Mouse (Mus musculus): ENCODE measurements around the gene Dact1. TPM values are rescaled to one million over a fixed set of nuclear protein-coding genes. Genes with fewer than 3 reads are reported as not detected.
A peak's percentile ranks its signal among the peaks of the same experiment; 100 is the strongest.

Dact1 gene
- 50.1 and 58.5 TPM in 2 replicates for polyA plus RNA-seq (2012; rRNA removed)

- DNase-seq (ENCODE audit: low read depth) = peak; percentile 88
- TF ChIP-seq CTCF (IDR thresholded peaks at IDR 0.05; ENCODE audit: borderline replicate concordance, extremely low read depth, insufficient read depth, insufficient read length) = no peak
- peak; percentile 80; the same call in 1 of the 2 replicates for TF ChIP-seq POLR2A (IDR thresholded peaks at IDR 0.05; ENCODE audit: borderline replicate concordance, extremely low read depth, insufficient read depth, insufficient read length, poor library complexity, severe bottlenecking)
These were observed at the start of gene Dact1 for GRCm38 (mm10) chr12:71309581-71310067. Gene Dact1, plus strand, starts transcription at chr12:71309884.

GRCm38 (mm10) chr12:71264211-71264610 is 45.5 kb upstream of the Dact1 start:
- TF ChIP-seq POLR2A (IDR thresholded peaks at IDR 0.05; ENCODE audit: borderline replicate concordance, extremely low read depth, insufficient read depth, insufficient read length, poor library complexity, severe bottlenecking) (no peak), CTCF (IDR thresholded peaks at IDR 0.05; ENCODE audit: borderline replicate concordance, extremely low read depth, insufficient read depth, insufficient read length) (no peak)
- DNase-seq (ENCODE audit: low read depth) = no peak

DNA sequence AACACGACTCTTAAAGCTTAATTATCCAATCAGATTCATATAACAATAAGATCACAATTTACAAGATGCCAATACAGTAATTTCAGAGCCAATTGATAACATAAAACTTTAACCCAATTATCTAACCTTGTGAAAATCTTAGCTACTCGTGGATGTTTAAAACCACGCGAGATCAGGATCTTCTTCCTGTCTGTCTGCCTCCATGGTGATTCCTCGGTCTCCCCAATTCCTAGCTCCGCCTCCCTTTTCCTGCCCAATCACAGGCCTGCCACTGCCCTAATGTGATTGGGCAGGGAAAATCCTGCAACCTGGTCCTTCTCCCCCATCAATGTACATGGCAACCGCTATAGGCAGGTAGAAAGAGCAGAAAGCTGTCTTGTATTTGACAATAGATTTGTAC is 40.3 kb upstream of the Dact1 start:
- TF ChIP-seq POLR2A (IDR thresholded peaks at IDR 0.05; ENCODE audit: borderline replicate concordance, extremely low read depth, insufficient read depth, insufficient read length, poor library complexity, severe bottlenecking) = no peak
- no peak for TF ChIP-seq CTCF (IDR thresholded peaks at IDR 0.05; ENCODE audit: borderline replicate concordance, extremely low read depth, insufficient read depth, insufficient read length)
- DNase-seq (ENCODE audit: low read depth) = no peak

DNA sequence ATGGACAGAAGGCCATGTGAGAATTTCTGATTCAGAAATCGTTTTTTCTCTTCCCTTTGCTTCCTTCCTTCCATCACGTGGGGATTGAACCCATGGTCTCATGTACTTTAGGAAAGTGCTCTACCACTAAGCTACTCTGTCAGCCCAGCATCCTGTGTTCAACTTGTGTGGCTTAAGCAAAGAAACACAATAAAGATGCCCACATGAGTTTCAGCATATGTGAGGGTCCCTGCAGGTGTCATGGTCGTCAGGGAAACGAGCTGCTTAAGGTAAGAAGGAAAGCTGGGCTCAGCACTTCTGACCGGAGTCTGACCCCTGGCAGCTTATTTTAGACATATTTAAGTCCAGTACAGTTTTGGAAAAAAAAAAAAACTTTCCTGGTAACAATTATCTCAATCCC is 38.6 kb upstream of the Dact1 start:
- TF ChIP-seq CTCF (IDR thresholded peaks at IDR 0.05; ENCODE audit: borderline replicate concordance, extremely low read depth, insufficient read depth, insufficient read length) (no peak), POLR2A (IDR thresholded peaks at IDR 0.05; ENCODE audit: borderline replicate concordance, extremely low read depth, insufficient read depth, insufficient read length, poor library complexity, severe bottlenecking) (no peak)
- DNase-seq (ENCODE audit: low read depth) = no peak

DNA sequence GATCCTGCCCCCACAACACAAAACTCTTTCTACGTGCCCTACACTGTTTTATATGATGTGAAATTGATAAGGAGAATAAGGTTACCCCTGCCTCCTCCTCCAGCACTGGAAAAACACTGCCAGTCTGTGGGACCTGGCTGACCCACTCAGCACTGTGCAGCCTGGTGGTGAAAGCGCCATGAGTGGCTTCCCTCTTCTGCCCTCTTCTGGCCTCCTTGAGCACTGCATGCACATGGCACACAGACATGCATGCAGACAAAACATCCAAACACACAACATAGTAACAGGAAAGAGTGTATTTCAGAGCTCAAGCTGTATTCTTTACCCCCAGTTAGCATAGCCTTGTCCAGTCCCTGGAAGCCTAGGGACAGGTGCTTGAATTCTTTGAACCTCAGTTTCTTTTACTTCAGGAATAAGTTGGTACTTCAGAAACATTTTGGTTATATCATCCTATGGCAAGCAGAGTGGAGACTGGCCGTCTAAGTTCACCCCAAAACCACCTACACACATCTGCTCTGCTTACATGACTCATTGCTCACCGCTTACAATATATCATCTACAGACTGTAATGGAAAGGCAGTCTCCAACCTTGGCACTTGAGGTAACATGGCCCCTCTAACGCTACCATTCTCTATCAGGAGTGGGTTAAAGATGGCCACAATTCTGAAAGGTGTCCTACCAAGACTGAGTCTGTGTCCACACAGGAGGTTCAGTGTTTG is 35.0 kb upstream of the Dact1 start:
- DNase-seq (ENCODE audit: low read depth) = no peak
- TF ChIP-seq CTCF (IDR thresholded peaks at IDR 0.05; ENCODE audit: borderline replicate concordance, extremely low read depth, insufficient read depth, insufficient read length) (peak; percentile 22; the same call in 1 of the 2 replicates), POLR2A (IDR thresholded peaks at IDR 0.05; ENCODE audit: borderline replicate concordance, extremely low read depth, insufficient read depth, insufficient read length, poor library complexity, severe bottlenecking) (no peak)

GRCm38 (mm10) chr12:71275906-71276595 is 33.6 kb upstream of the Dact1 start:
- TF ChIP-seq POLR2A (IDR thresholded peaks at IDR 0.05; ENCODE audit: borderline replicate concordance, extremely low read depth, insufficient read depth, insufficient read length, poor library complexity, severe bottlenecking) = no peak
- no peak for TF ChIP-seq CTCF (IDR thresholded peaks at IDR 0.05; ENCODE audit: borderline replicate concordance, extremely low read depth, insufficient read depth, insufficient read length)
- no peak for DNase-seq (ENCODE audit: low read depth)

- no peak for TF ChIP-seq POLR2A (IDR thresholded peaks at IDR 0.05; ENCODE audit: borderline replicate concordance, extremely low read depth, insufficient read depth, insufficient read length, poor library complexity, severe bottlenecking)
- TF ChIP-seq CTCF (IDR thresholded peaks at IDR 0.05; ENCODE audit: borderline replicate concordance, extremely low read depth, insufficient read depth, insufficient read length) = no peak
- DNase-seq (ENCODE audit: low read depth) = peak; percentile 54
These were observed 30.0 kb upstream of the Dact1 start for GRCm38 (mm10) chr12:71279521-71280262.

DNA sequence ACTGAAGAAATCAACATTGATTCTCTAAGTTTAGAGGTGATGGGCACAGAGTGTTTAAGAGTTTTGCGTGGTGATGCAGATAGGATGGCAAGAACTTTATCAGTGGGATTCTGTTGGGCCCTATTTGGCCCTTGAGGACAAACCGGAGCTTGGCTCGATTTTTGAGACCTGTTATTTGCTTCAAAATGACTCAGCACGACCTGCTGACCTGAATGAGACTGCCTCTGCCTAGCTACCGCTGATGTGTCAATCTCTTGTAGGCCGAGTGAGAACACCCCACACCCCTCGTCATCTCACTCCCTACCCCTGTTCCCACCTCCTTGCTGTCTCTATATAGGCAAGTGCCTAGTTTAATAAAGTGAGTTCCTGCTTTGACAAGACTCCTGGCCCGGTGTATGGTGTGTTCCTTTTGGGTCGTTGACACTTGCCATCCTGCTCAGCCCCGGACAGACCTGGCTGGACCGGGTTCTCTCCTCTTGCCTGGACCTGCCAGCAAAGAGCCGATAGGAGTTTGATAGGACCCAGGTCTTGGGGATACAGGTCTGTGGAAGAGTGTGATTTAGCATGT is 28.4 kb upstream of the Dact1 start:
- TF ChIP-seq CTCF (IDR thresholded peaks at IDR 0.05; ENCODE audit: borderline replicate concordance, extremely low read depth, insufficient read depth, insufficient read length) (no peak), POLR2A (IDR thresholded peaks at IDR 0.05; ENCODE audit: borderline replicate concordance, extremely low read depth, insufficient read depth, insufficient read length, poor library complexity, severe bottlenecking) (no peak)
- DNase-seq (ENCODE audit: low read depth) = no peak

- TF ChIP-seq CTCF (IDR thresholded peaks at IDR 0.05; ENCODE audit: borderline replicate concordance, extremely low read depth, insufficient read depth, insufficient read length) (no peak), POLR2A (IDR thresholded peaks at IDR 0.05; ENCODE audit: borderline replicate concordance, extremely low read depth, insufficient read depth, insufficient read length, poor library complexity, severe bottlenecking) (no peak)
- no peak for DNase-seq (ENCODE audit: low read depth)
These were observed 24.3 kb upstream of the Dact1 start for GRCm38 (mm10) chr12:71285399-71285798.

GRCm38 (mm10) chr12:71290460-71290859 is 19.2 kb upstream of the Dact1 start:
- TF ChIP-seq CTCF (IDR thresholded peaks at IDR 0.05; ENCODE audit: borderline replicate concordance, extremely low read depth, insufficient read depth, insufficient read length) (no peak), POLR2A (IDR thresholded peaks at IDR 0.05; ENCODE audit: borderline replicate concordance, extremely low read depth, insufficient read depth, insufficient read length, poor library complexity, severe bottlenecking) (no peak)
- peak; percentile 67 for DNase-seq (ENCODE audit: low read depth)

All from brain, embryonic 14.5 days (tissue).